Mouse (Mus musculus) lung, embryonic 16.5 days (tissue): ENCODE results near the gene Olfr561. TPM values are rescaled to one million over a fixed set of nuclear protein-coding genes. Genes with fewer than 3 reads are reported as not detected.

Experiments used
- ATAC-seq: fragments of 200-750 bp; cut with Nextera tagmentation; 2 replicates; pipeline ENCODE4 v1.8.0; 2017; ENCODE audit warnings: low read depth, mild to moderate bottlenecking, moderate library complexity
- H3K27ac ChIP-seq: fragments of 300-500 bp; sonication (generic); 2 replicates; pipeline ENCODE4 v1.5.1; 2014; ENCODE audit warnings: mild to moderate bottlenecking, control low read depth, low read length
- H3K27me3 ChIP-seq: fragments of 300-500 bp; sonication (generic); 2 replicates; pipeline ENCODE4 v1.6.1; 2014; ENCODE audit warnings: low read depth, low read length, mixed read lengths; ENCODE audit not compliant: control insufficient read depth, insufficient read depth
- H3K36me3 ChIP-seq: fragments of 300-500 bp; sonication (generic); 2 replicates; pipeline ENCODE4 v1.6.1; 2014; ENCODE audit warnings: low read length; ENCODE audit not compliant: control insufficient read depth, insufficient read depth
- H3K4me1 ChIP-seq: fragments of 300-500 bp; sonication (generic); replicated peaks from 2 replicates; pipeline ENCODE4 v1.6.1; 2014; ENCODE audit warnings: low read length, mixed read lengths; ENCODE audit not compliant: control insufficient read depth, insufficient read depth
- H3K4me2 ChIP-seq: fragments of 300-500 bp; sonication (generic); 2 replicates; pipeline ENCODE4 v1.6.1; 2014; ENCODE audit warnings: low read depth, low read length, control low read depth
- H3K4me3 ChIP-seq: fragments of 300-500 bp; sonication (generic); 2 replicates; pipeline ENCODE4 v1.5.1; 2014; ENCODE audit warnings: mild to moderate bottlenecking, low read length, control low read depth
- H3K9ac ChIP-seq: fragments of 300-500 bp; sonication (generic); 2 replicates; pipeline ENCODE4 v1.6.1; 2014; ENCODE audit warnings: low read length, control low read depth
- H3K9me3 ChIP-seq: fragments of 300-500 bp; sonication (generic); 2 replicates; pipeline ENCODE4 v1.6.1; 2016; ENCODE audit warnings: low read length; ENCODE audit not compliant: control insufficient read depth
- WGBS: fragments of 180-500 bp; shearing (Covaris S2); extraction: QIAGEN DNeasy Blood & Tissue Kit; methylation state at CpG from one replicate; pipeline ENCODE4 v1.1.7; 2014; 5-methylcytosine and 5-hydroxymethylcytosine counted together
- polyA plus RNA-seq: library from polyadenylated mRNA; unstranded; fragments of >200 nt; fragmentation: Nextera tagmentation; extraction: Ambion mirVana; gene quantifications from 2 replicates; pipeline ENCODE4 v1.2.1, GENCODE M21; 2015

The Olfr561 gene
- not detected in 2 replicates for polyA plus RNA-seq

DNA sequence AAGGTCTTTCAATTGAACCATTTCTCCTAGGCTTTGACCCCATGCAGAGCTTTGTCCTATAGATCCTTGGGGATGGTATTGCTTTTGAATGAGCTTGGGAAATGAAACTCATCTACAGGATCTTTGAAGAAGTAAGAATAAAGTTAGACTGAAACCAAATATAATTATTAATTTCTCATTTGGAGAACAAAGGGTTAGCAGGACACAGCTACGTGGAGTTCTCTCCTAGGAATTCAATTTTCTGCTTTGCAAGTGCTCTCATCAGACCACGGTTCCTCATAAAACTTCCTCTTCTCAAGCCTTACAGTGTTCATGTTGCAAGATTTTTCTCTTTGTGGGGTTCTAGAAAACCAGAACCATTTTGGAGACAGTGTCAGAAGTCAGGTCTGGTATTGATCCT is at the start of gene Olfr561:
Gene Olfr561, plus strand, starts transcription at position 301 of the 400 bp plus-strand sequence.
- Histone ChIP-seq H3K4me3 (no peak within 1 kb of the TSS), H3K27me3 (no peaks in the 10 kb centered on the region), H3K4me2 (no peak within 1 kb of the TSS), H3K9ac (no peak within 1 kb of the TSS), H3K27ac (no peak within 1 kb of the TSS), H3K9me3 (no peaks in the 10 kb centered on the region), H3K4me1 (no peaks in the 10 kb centered on the region), H3K36me3 (no peaks in the 10 kb centered on the region)
- WGBS: 71% methylated on average over 2 of the region's 2 CpGs
- ATAC-seq: no peak

DNA sequence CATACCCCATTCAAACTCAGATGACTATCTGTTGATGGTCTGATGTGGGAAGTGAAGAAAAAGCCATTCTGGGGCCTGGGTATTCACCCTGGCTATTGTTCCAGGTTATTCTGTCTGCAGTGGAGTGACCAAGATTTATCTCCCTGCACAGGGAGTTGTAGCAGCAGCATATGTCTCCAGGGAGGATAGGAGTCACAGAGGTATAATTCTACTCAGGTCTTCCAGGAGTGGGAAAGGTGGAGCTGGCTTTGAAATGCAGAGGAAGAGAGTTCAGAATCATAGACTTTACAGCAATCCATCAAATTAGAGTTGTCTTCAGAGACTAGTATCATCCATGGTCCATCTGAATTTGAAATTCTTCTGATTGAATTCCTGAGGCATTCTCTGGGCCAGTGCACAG is 43.6 kb upstream of the Olfr561 start, which contains the start of gene Olfr559:
Gene Olfr559, minus strand, starts transcription at position 101 of the 400 bp plus-strand sequence.
- H3K4me1 ChIP-seq: no peaks in the 10 kb centered on the region
- H3K4me3 ChIP-seq: no peak within 1 kb of the TSS
- no peak within 1 kb of the TSS for H3K27ac ChIP-seq
- no peak within 1 kb of the TSS for H3K4me2 ChIP-seq
- no peaks in the 10 kb centered on the region for H3K9me3 ChIP-seq
- H3K27me3 ChIP-seq: no peaks in the 10 kb centered on the region
- no peak for ATAC-seq
- no peak within 1 kb of the TSS for H3K9ac ChIP-seq
- H3K36me3 ChIP-seq: no peaks in the 10 kb centered on the region

GRCm38 (mm10) chr7:102733793-102734192 is 37.2 kb upstream of the Olfr561 start:
- H3K4me2 ChIP-seq: no peak overlapping the region
- no peak overlapping the region for H3K27ac ChIP-seq
- ATAC-seq: no peak
- no peaks in the 10 kb centered on the region for H3K27me3 ChIP-seq
- H3K4me3 ChIP-seq: no peak overlapping the region
- no peaks in the 10 kb centered on the region for H3K4me1 ChIP-seq
- H3K9me3 ChIP-seq: no peaks in the 10 kb centered on the region
- H3K9ac ChIP-seq: no peak overlapping the region
- WGBS: 7% methylated on average over 1 of the region's 1 CpGs
- no peaks in the 10 kb centered on the region for H3K36me3 ChIP-seq

DNA sequence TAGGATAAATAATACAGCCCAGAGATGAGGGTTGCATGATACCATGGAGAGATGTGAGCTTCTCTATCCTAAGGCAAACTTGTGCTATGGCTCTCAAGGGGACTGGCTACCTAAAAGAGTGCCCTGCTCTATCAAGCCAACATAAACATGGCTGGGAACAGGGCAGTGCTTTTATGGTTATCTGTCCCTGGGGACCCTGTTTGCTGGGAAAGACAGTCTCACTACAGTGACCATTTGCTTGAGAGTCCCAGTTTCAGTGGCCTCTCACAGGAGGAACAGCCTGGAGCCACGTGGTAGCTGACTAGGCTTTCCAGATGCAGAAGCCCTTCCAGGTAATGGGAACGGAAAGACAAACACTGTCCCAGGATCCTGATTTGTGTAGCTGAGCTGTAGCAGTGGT is 33.3 kb upstream of the Olfr561 start:
- ATAC-seq: no peak
- 45% methylated on average over 2 of the region's 2 CpGs for WGBS
- no peaks in the 10 kb centered on the region for H3K36me3 ChIP-seq
- no peaks in the 10 kb centered on the region for H3K4me1 ChIP-seq
- no peaks in the 10 kb centered on the region for H3K27me3 ChIP-seq
- no peak overlapping the region for H3K27ac ChIP-seq
- no peak overlapping the region for H3K9ac ChIP-seq
- no peak overlapping the region for H3K4me3 ChIP-seq
- no peak overlapping the region for H3K4me2 ChIP-seq
- H3K9me3 ChIP-seq: no peaks in the 10 kb centered on the region

DNA sequence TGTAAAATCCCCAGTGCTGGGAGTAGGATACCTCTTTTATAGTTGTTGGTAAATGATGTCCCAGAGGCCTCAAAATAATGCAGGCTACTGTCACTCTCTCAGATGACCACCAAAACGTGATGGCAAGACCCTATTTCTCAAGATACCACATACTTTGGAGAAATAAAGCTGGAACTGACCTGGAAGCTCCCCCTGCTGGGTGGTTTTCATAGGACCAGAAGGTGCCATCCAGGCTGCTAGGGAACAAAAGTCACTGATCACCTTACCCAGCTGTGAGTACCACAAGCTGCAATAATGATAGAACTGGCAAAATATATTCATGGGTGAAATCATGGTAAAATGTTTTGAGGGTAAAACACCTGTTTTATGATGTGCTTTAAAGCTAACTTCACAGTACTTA is 18.9 kb upstream of the Olfr561 start:
- H3K27ac ChIP-seq: no peak overlapping the region
- ATAC-seq: no peak
- no peaks in the 10 kb centered on the region for H3K4me1 ChIP-seq
- no peak overlapping the region for H3K4me3 ChIP-seq
- 8% methylated on average over 1 of the region's 1 CpGs for WGBS
- H3K36me3 ChIP-seq: no peaks in the 10 kb centered on the region
- H3K9me3 ChIP-seq: no peaks in the 10 kb centered on the region
- H3K9ac ChIP-seq: no peak overlapping the region
- no peaks in the 10 kb centered on the region for H3K27me3 ChIP-seq
- H3K4me2 ChIP-seq: no peak overlapping the region

- no peak within 1 kb of the TSS for H3K4me3 ChIP-seq
- no peaks in the 10 kb centered on the region for H3K9me3 ChIP-seq
- no peak for ATAC-seq
- no peaks in the 10 kb centered on the region for H3K4me1 ChIP-seq
- H3K36me3 ChIP-seq: no peaks in the 10 kb centered on the region
- H3K27me3 ChIP-seq: no peaks in the 10 kb centered on the region
- H3K4me2 ChIP-seq: no peak within 1 kb of the TSS
- H3K27ac ChIP-seq: no peak within 1 kb of the TSS
- WGBS: 64% methylated on average over 4 of the region's 4 CpGs
- H3K9ac ChIP-seq: no peak within 1 kb of the TSS
Measured at GRCm38 (mm10) chr7:102759266-102759665, 11.8 kb upstream of the Olfr561 start, which contains the start of the genes Olfr560 and Olfr78. Olfr560 (minus strand) TSS chr7:102759366. Olfr78 (minus strand) TSS chr7:102759471.

DNA sequence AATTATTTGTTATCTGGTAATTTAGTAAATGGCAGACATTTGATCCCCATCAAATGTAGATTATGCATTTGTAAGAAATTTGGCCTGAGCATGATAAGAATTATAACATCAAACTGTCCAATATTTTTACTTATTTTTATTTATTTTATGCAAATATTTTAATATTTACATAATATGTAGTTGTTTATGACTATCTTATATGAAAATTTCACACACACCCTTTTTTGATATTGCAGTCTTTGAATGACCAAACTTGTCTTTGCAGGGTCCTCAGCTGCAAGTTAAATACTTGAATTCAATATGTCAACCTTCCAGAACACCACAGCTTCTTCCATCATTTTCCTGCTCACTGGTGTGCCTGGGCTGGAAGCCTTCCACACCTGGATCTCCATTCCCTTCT is 32.2 kb downstream of the Olfr561 start, which contains the start of gene Olfr564:
Gene Olfr564, plus strand, starts transcription at position 301 of the 400 bp plus-strand sequence.
- Histone ChIP-seq H3K27me3 (no peaks in the 10 kb centered on the region), H3K4me2 (no peak within 1 kb of the TSS), H3K9ac (no peak within 1 kb of the TSS), H3K36me3 (no peaks in the 10 kb centered on the region), H3K4me1 (no peaks in the 10 kb centered on the region), H3K9me3 (no peaks in the 10 kb centered on the region), H3K27ac (no peak within 1 kb of the TSS), H3K4me3 (no peak within 1 kb of the TSS)
- ATAC-seq: no peak

Other genes starting within 250 kb of the Olfr561 start
- not detected in 2 replicates for gene Olfr547, start 236.5 kb upstream of the Olfr561 start, polyA plus RNA-seq
- not detected in 2 replicates for gene Olfr548-ps1, start 230.3 kb upstream of the Olfr561 start, polyA plus RNA-seq
- not detected in 2 replicates for gene Olfr549, start 221.4 kb upstream of the Olfr561 start, polyA plus RNA-seq
- 1.1 TPM in 2 replicates for gene Trim21, start 205.7 kb upstream of the Olfr561 start, polyA plus RNA-seq
- not detected in 2 replicates for gene Olfr550, start 199.8 kb upstream of the Olfr561 start, polyA plus RNA-seq
- not detected in 2 replicates for gene Olfr551, start 179.3 kb upstream of the Olfr561 start, polyA plus RNA-seq
- gene Olfr552, start 173.5 kb upstream of the Olfr561 start, polyA plus RNA-seq: not detected in 2 replicates
- gene Olfr553, start 153.0 kb upstream of the Olfr561 start, polyA plus RNA-seq: not detected in 2 replicates
- gene Olfr554, start 132.8 kb upstream of the Olfr561 start, polyA plus RNA-seq: not detected in 2 replicates
- not detected in 2 replicates for gene Olfr555, start 112.4 kb upstream of the Olfr561 start, polyA plus RNA-seq
- gene Olfr556, start 106.3 kb upstream of the Olfr561 start, polyA plus RNA-seq: not detected in 2 replicates
- 15.6 and 17.3 TPM in 2 replicates for gene Trim68, start 83.9 kb upstream of the Olfr561 start, polyA plus RNA-seq
- gene Olfr557, start 75.3 kb upstream of the Olfr561 start, polyA plus RNA-seq: not detected in 2 replicates
- 0.47 and 0.48 TPM in 2 replicates for gene Olfr558, start 69.0 kb upstream of the Olfr561 start, polyA plus RNA-seq
- gene Olfr33, start 52.2 kb upstream of the Olfr561 start, polyA plus RNA-seq: not detected in 2 replicates
- gene Olfr559, start 43.7 kb upstream of the Olfr561 start, polyA plus RNA-seq: not detected in 2 replicates
- gene Olfr560, start 11.9 kb upstream of the Olfr561 start, polyA plus RNA-seq: not detected in 2 replicates
- 0.23 and 0.25 TPM in 2 replicates for gene Olfr78, start 11.8 kb upstream of the Olfr561 start, polyA plus RNA-seq
- gene Olfr564, start 32.3 kb downstream of the Olfr561 start, polyA plus RNA-seq: not detected in 2 replicates
- gene Olfr566, start 87.5 kb downstream of the Olfr561 start, polyA plus RNA-seq: not detected in 2 replicates
- not detected in 2 replicates for gene Olfr568, start 105.9 kb downstream of the Olfr561 start, polyA plus RNA-seq
- not detected in 2 replicates for gene Olfr569, start 119.7 kb downstream of the Olfr561 start, polyA plus RNA-seq
- not detected in 2 replicates for gene Olfr570, start 123.4 kb downstream of the Olfr561 start, polyA plus RNA-seq
- not detected in 2 replicates for gene Olfr571, start 146.3 kb downstream of the Olfr561 start, polyA plus RNA-seq
- not detected in 2 replicates for gene Olfr572, start 153.2 kb downstream of the Olfr561 start, polyA plus RNA-seq
- not detected in 2 replicates for gene Olfr573-ps1, start 171.4 kb downstream of the Olfr561 start, polyA plus RNA-seq
- gene Olfr574, start 177.2 kb downstream of the Olfr561 start, polyA plus RNA-seq: not detected in 2 replicates
- gene Olfr575, start 187.6 kb downstream of the Olfr561 start, polyA plus RNA-seq: not detected in 2 replicates
- gene Olfr576, start 191.4 kb downstream of the Olfr561 start, polyA plus RNA-seq: not detected in 2 replicates
- not detected in 2 replicates for gene Olfr577, start 204.7 kb downstream of the Olfr561 start, polyA plus RNA-seq
- not detected in 2 replicates for gene Olfr578, start 218.1 kb downstream of the Olfr561 start, polyA plus RNA-seq